8 mouse cellular contexts compared by ENCODE assay signal in the genomic region with DNA sequence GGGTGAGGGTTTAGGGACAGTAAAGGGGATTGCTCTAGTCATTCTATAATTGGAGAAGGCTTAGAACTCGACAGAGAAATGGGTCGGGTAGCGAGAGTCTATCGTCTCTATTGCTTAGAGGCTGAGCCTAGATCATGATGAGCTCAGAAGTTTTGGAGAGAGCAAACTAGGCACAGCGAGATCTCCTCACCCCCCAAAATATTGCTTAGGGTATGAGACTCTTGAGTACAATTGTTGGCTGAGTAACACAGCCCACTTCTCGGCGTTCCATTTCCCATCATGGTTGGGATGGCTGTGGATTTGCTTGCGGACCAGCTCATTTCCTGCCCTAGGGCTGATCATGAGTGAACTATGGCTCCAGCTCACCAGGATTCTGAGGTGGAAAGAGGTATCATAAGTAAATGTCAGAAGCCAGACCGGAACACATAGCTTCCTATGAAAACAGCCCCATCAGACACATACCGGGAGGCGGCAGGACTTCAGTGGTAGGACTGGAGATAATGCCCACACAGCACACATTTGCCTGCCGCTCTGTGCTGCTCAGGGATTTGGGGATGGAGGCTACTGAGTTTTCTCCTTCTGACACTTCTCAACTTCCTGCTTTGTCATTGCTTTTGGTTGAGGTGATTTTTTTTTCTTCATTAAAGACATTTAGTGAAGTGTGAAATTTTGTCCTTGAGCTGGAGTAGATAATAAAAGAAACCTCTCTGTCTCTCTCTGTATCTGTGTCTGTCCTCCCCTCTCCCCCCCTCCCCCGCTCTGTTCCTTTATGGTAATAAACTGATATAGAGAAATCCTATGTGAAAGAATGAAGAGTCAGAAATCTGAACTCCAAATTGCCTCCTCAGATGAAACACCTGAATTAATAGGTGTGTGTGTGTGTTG. TPM values are rescaled to one million over a fixed set of nuclear protein-coding genes. Genes with fewer than 3 reads are reported as not detected.
DNase-seq lines count a peak whose midpoint lies in the region; ATAC-seq lines count a peak whose summit lies in the region.

No protein-coding gene starts in this region.

- H3K36me3 ChIP-seq in lung, embryonic 15.5 days, result peaks cover 13% of the 10 kb centered on the region
- peaks cover 15% of the 10 kb centered on the region for H3K36me3 ChIP-seq in embryonic facial prominence, embryonic 10.5 days (replicated peaks)
- H3K36me3 ChIP-seq in hindbrain, embryonic 13.5 days, result peaks cover 13% of the 10 kb centered on the region
- 0 out of 2 replicates have a peak, but pooled peaks cover 5% of the 10 kb centered on the region for H3K36me3 ChIP-seq in midbrain, embryonic 11.5 days (ENCODE audit: control insufficient read depth, insufficient read depth, low read length)

- no peak overlapping the region for H3K27ac ChIP-seq in lung, embryonic 15.5 days
- peak overlapping the region; percentile 97 for H3K27ac ChIP-seq in embryonic facial prominence, embryonic 10.5 days (replicated peaks)
- peak overlapping the region; percentile 90 for H3K27ac ChIP-seq in hindbrain, embryonic 13.5 days
- no peak overlapping the region for H3K27ac ChIP-seq in midbrain, embryonic 11.5 days (ENCODE audit: low read depth, low read length)

- H3K4me3 ChIP-seq in lung, embryonic 15.5 days, result peak overlapping the region; percentile 65
- H3K4me3 ChIP-seq in embryonic facial prominence, embryonic 10.5 days, result peak overlapping the region; percentile 72
- H3K4me3 ChIP-seq in hindbrain, embryonic 13.5 days, result peak overlapping the region; percentile 77
- peak overlapping the region; percentile 75 for H3K4me3 ChIP-seq in midbrain, embryonic 11.5 days (ENCODE audit: low read depth, low read length)

- DNase-seq in lung, postnatal 10 days, result no peak
- DNase-seq in embryonic facial prominence, embryonic 10.5 days (ENCODE audit: low spot score), result no peak
- no peak for DNase-seq in midbrain, embryonic 11.5 days (ENCODE audit: low spot score, missing footprints)
- no peak for DNase-seq in urinary bladder, postnatal 36 days (ENCODE audit: low spot score in 2 of 2)
- DNase-seq in adrenal gland, adult 2 months, result no peak
- DNase-seq in left cerebral cortex, adult 11 months (ENCODE audit: low spot score), result no peak

- 16% methylated on average over 13 of the region's 13 CpGs for WGBS in lung, embryonic 15.5 days
- 16% methylated on average over 13 of the region's 13 CpGs for WGBS in embryonic facial prominence, embryonic 10.5 days
- WGBS in hindbrain, embryonic 13.5 days, result 17% methylated on average over 13 of the region's 13 CpGs
- WGBS in midbrain, embryonic 11.5 days, result 20% methylated on average over 13 of the region's 13 CpGs

- H3K4me2 ChIP-seq in lung, embryonic 15.5 days, result peak overlapping the region; percentile 69
- peak overlapping the region; percentile 80 for H3K4me2 ChIP-seq in hindbrain, embryonic 13.5 days
- peak overlapping the region; percentile 63 for H3K4me2 ChIP-seq in midbrain, embryonic 11.5 days

- no peak; the same call in 1 of the 2 replicates for ATAC-seq in lung, embryonic 15.5 days (ENCODE audit: borderline replicate concordance, extremely low read depth, low FRiP score, low TSS enrichment)
- ATAC-seq in hindbrain, embryonic 13.5 days (ENCODE audit: low FRiP score), result peak; percentile 41
- ATAC-seq in midbrain, embryonic 11.5 days (ENCODE audit: low FRiP score), result peak; percentile 40

- no peaks in the 10 kb centered on the region for H3K9me3 ChIP-seq in lung, embryonic 15.5 days
- H3K9me3 ChIP-seq in embryonic facial prominence, embryonic 10.5 days, result no peaks in the 10 kb centered on the region
- no peaks in the 10 kb centered on the region for H3K9me3 ChIP-seq in hindbrain, embryonic 13.5 days
- H3K9me3 ChIP-seq in midbrain, embryonic 11.5 days (ENCODE audit: control insufficient read depth, low read length), result no peaks in the 10 kb centered on the region

- H3K9ac ChIP-seq in lung, embryonic 15.5 days, result peak overlapping the region; percentile 81
- peak overlapping the region; percentile 89; the same call in 1 of the 2 replicates for H3K9ac ChIP-seq in hindbrain, embryonic 13.5 days
- peak overlapping the region; percentile 83 for H3K9ac ChIP-seq in midbrain, embryonic 11.5 days (ENCODE audit: low read length)

- no peaks in the 10 kb centered on the region; the same call in 1 of the 2 replicates for H3K27me3 ChIP-seq in lung, embryonic 15.5 days
- peaks cover 19% of the 10 kb centered on the region; the same call in 1 of the 2 replicates for H3K27me3 ChIP-seq in embryonic facial prominence, embryonic 10.5 days (replicated peaks; ENCODE audit: low read depth, poor library complexity, severe bottlenecking)
- H3K27me3 ChIP-seq in hindbrain, embryonic 13.5 days, result peaks cover 24% of the 10 kb centered on the region
- peaks cover 2% of the 10 kb centered on the region for H3K27me3 ChIP-seq in midbrain, embryonic 11.5 days (ENCODE audit: control insufficient read depth, insufficient read depth, low read length)

- peaks cover 18% of the 10 kb centered on the region for H3K4me1 ChIP-seq in lung, embryonic 15.5 days
- peaks cover 19% of the 10 kb centered on the region for H3K4me1 ChIP-seq in embryonic facial prominence, embryonic 10.5 days
- H3K4me1 ChIP-seq in hindbrain, embryonic 13.5 days (replicated peaks), result peaks cover 24% of the 10 kb centered on the region
- peaks cover 16% of the 10 kb centered on the region for H3K4me1 ChIP-seq in midbrain, embryonic 11.5 days (ENCODE audit: control insufficient read depth, insufficient read depth, low read length)

RNA-seq across cellular contexts. Expression of a gene that starts 0.6 kb away (rescaled TPM):
- 2.7 and 3.2 TPM in 2 replicates for polyA plus RNA-seq in lung, embryonic 15.5 days (2015; fragmentation: Nextera tagmentation; extraction: Ambion mirVana)
- 1.4 and 1.8 TPM in 2 replicates for polyA plus RNA-seq in embryonic facial prominence, embryonic 10.5 days (2016; fragmentation: Nextera tagmentation; extraction: Ambion mirVana)
- 2.0 TPM in 2 replicates for polyA plus RNA-seq in hindbrain, embryonic 13.5 days (2015; fragmentation: Nextera tagmentation; extraction: Ambion mirVana)
- polyA plus RNA-seq in midbrain, embryonic 11.5 days (2014; fragmentation: Nextera tagmentation; extraction: Ambion mirVana), result 1.6 and 1.9 TPM in 2 replicates
- under 1 TPM; 0.32 to 0.97 TPM for total RNA-seq in adrenal gland, adult 2 months (2021)
- 0.46 and 0.81 TPM in 2 replicates for polyA plus RNA-seq in adrenal gland, adult 2 months (2012; rRNA removed)

RNA-seq across cellular contexts. Expression of a gene that starts 0.8 kb away (rescaled TPM):
- 207 and 208 TPM in 2 replicates for polyA plus RNA-seq in lung, embryonic 15.5 days (2015; fragmentation: Nextera tagmentation; extraction: Ambion mirVana)
- polyA plus RNA-seq in embryonic facial prominence, embryonic 10.5 days (2016; fragmentation: Nextera tagmentation; extraction: Ambion mirVana), result 347 and 348 TPM in 2 replicates
- 149 and 151 TPM in 2 replicates for polyA plus RNA-seq in hindbrain, embryonic 13.5 days (2015; fragmentation: Nextera tagmentation; extraction: Ambion mirVana)
- polyA plus RNA-seq in midbrain, embryonic 11.5 days (2014; fragmentation: Nextera tagmentation; extraction: Ambion mirVana), result 240 and 252 TPM in 2 replicates
- total RNA-seq in adrenal gland, adult 2 months (2021), result 10 to 100 TPM; 71.4 to 73.5 TPM
- 124 and 176 TPM in 2 replicates for polyA plus RNA-seq in adrenal gland, adult 2 months (2012; rRNA removed)

RNA-seq across cellular contexts. Expression of a gene that starts 3.4 kb away (rescaled TPM):
- not detected in 2 replicates for polyA plus RNA-seq in lung, embryonic 15.5 days (2015; fragmentation: Nextera tagmentation; extraction: Ambion mirVana)
- polyA plus RNA-seq in embryonic facial prominence, embryonic 10.5 days (2016; fragmentation: Nextera tagmentation; extraction: Ambion mirVana), result not detected in 2 replicates
- not detected in 2 replicates for polyA plus RNA-seq in hindbrain, embryonic 13.5 days (2015; fragmentation: Nextera tagmentation; extraction: Ambion mirVana)
- 0.10 and 0.11 TPM in 2 replicates for polyA plus RNA-seq in midbrain, embryonic 11.5 days (2014; fragmentation: Nextera tagmentation; extraction: Ambion mirVana)
- total RNA-seq in adrenal gland, adult 2 months (2021), result not detected
- polyA plus RNA-seq in adrenal gland, adult 2 months (2012; rRNA removed), result not detected in 2 replicates

RNA-seq across cellular contexts. Expression of a gene that starts 19.2 kb away (rescaled TPM):
- 0.25 and 0.37 TPM in 2 replicates for polyA plus RNA-seq in lung, embryonic 15.5 days (2015; fragmentation: Nextera tagmentation; extraction: Ambion mirVana)
- 0.14 and 0.16 TPM in 2 replicates for polyA plus RNA-seq in embryonic facial prominence, embryonic 10.5 days (2016; fragmentation: Nextera tagmentation; extraction: Ambion mirVana)
- 0.12 and 0.18 TPM in 2 replicates for polyA plus RNA-seq in hindbrain, embryonic 13.5 days (2015; fragmentation: Nextera tagmentation; extraction: Ambion mirVana)
- polyA plus RNA-seq in midbrain, embryonic 11.5 days (2014; fragmentation: Nextera tagmentation; extraction: Ambion mirVana), result 0.11 TPM in 1 of 2 replicates, not detected in the other
- 1 to 10 TPM in 1 of 2 experiments, under 1 TPM in 1; 0.55 to 1.5 TPM for total RNA-seq in adrenal gland, adult 2 months (2021)
- 0.60 and 0.72 TPM in 2 replicates for polyA plus RNA-seq in adrenal gland, adult 2 months (2012; rRNA removed)

RNA-seq across cellular contexts. Expression of a gene that starts 43.4 kb away (rescaled TPM):
- polyA plus RNA-seq in lung, embryonic 15.5 days (2015; fragmentation: Nextera tagmentation; extraction: Ambion mirVana), result 13.8 and 15.2 TPM in 2 replicates
- polyA plus RNA-seq in embryonic facial prominence, embryonic 10.5 days (2016; fragmentation: Nextera tagmentation; extraction: Ambion mirVana), result 12.1 and 13.0 TPM in 2 replicates
- polyA plus RNA-seq in hindbrain, embryonic 13.5 days (2015; fragmentation: Nextera tagmentation; extraction: Ambion mirVana), result 2.4 and 2.6 TPM in 2 replicates
- polyA plus RNA-seq in midbrain, embryonic 11.5 days (2014; fragmentation: Nextera tagmentation; extraction: Ambion mirVana), result 6.3 and 6.9 TPM in 2 replicates
- total RNA-seq in adrenal gland, adult 2 months (2021), result 1 to 10 TPM in 1 of 2 experiments, under 1 TPM in 1; 0.62 to 1.2 TPM
- 1.2 and 1.4 TPM in 2 replicates for polyA plus RNA-seq in adrenal gland, adult 2 months (2012; rRNA removed)

Comparison
In these comparisons a context has a peak if more than half of its experiments do, and no peak if none do; other contexts are left out.
1. H3K27ac ChIP-seq: peak in embryonic facial prominence, embryonic 10.5 days (single experiment) and hindbrain, embryonic 13.5 days (single experiment); none in lung, embryonic 15.5 days (single experiment) and midbrain, embryonic 11.5 days (single experiment).
2. Peak in every context shown above with its lines, with median percentiles within 50 percentile points of each other: H3K4me2 ChIP-seq, H3K4me3 ChIP-seq and H3K9ac ChIP-seq.